Mouse (Mus musculus) testis, postnatal 10 days (tissue): ENCODE results near the gene BC005624.
"Not testable (repeated sequence)": the region's sequence is repeated elsewhere in the genome, so short reads cannot be mapped to it uniquely, and the experiment has no call there.

Source experiments
- DNase-seq: peaks from one replicate; pipeline ENCODE4 v3.0.0; 2021; ENCODE audit warnings: low spot score

BC005624 gene

DNA sequence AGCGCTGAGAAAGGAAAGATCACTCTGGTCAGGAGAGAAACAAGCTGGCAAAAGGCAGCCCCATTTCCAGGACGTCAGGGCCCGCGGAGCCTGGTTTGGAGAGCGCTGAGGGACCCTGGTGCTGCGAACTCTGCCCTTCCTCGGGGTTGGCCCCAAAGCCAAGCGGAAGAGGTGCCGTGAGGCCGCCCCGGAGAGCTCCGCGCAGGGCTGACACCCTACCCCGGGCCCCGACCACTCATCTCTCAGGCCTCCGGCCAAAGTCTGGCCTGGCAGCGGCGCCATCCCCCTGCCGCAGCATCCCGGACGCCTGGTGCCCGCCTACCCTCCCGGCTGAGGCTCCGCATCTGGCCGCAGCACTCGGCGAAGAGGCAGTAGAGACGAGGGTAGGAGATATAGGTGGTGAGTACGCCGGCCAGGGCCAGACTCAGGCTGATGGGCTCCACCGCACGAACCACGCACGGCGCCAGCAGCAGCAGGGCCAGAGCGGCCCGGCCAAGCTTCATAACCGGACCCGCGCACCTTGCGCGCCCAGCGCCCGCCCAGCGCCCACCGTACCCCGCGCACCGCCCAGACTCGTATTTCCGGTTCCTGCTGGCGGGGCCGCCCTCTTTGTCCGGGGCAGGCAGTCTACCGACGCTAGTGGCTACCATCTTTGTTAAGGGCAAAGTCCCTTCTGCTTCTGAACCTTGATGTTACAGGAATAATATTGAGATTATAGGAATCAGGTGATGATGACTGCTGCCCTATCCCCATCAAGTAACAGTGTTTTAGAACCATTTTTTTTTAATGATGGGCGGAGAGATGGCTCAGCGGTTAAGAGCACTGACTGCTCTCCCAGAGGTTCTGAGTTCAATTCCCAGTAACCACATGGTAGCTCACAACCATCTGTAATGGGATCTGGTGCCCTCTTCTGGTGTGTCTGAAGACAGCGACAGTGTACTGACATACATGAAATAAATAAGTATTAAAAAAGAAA, 14.4 kb downstream of the BC005624 start, which contains the start of gene Tor1a:
TSS of gene Tor1a (minus strand) at position 582 of the 976 bp plus-strand sequence.
- DNase-seq: peak; percentile 89

DNA sequence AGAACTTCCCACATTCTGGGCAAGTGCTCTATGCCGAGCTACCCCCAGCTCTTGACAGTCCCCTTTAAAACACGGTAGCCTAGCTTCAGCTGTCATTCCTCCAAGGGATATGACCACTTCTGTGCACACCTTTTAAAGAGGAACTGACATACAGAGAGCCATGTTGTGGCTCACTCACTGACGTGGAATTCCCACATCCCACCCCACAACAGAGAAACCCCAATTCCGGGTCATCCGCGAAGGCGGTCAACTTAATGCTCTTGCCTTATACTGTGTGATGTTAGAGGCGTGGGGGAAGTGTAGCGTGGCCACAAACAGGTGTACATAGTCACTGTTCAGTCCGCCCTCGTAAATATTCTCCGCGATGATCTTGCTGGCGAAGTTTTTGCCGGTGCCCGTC, 15.2 kb downstream of the BC005624 start:
- DNase-seq: no peak

DNA sequence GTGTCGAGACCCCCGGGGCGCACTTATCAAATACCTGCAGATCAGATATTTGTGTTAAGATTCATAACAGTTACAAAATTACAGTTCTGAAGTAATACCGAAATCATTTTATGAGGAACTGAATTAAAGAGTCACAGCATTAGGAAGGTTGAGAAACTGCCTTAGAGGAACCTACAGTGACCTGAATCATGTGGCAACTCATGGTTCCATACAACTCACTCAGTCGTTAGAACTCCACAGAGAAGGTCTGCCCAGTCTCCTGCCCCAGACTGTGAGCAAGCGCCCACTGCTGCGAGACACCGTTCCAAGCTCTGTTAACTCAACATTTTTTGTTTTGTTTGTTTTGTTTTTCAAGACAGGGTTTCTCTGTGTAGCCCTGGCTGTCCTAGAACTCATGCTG, 16.4 kb downstream of the BC005624 start:
- DNase-seq: no peak

DNA sequence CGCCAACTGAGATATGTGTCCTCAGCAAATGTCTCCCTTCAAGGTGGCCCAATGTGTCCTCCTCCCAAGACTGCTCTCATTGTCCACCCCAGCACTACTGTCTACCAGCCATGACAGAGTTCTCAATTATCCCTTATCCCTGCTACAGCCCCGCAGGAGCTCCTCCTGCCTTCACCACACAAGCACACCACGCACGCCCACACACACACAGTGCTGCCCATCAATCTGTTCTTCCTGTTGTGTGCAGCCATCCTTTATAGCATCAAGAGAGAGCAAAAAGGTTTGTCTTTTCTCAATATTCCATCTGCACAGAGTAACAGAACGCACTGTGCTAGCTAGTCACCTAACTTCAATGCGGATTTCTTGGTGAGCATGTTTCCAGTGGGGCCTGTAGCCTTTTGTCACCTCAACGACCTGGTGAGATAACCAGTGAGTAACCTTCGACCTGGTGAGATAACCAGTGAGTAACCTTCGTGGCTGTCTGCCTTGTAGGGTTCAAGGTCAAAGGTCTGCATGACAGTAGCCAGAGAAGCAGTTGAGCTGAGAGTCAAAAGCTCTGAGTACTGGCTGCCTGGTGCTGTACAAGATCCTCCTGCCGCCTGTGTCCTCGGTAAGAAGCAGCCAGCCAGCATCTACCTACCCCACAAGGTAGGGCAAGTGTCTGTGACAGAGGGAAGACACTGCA, 19.3 kb downstream of the BC005624 start:
- DNase-seq: no peak

DNA sequence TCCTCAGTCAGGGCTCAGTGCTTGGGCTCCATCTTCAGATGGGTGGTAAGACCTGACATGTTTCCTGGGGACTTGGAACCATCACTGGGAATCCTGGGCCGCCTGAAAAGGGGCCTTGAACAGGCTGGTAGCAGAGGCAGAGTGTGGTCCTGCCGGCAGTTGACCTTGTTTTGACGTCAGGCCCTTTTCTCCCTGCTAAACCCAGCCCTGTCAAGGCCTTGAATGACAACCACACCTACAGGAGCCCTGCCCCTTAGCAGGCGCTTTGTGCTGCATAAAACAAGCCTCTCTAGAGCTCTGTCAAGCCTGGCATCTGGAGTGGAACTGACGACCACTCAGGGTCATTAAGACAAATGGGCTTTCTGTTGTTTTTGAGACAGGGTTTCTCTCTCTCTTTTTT, 22.1 kb downstream of the BC005624 start:
- no peak for DNase-seq

DNA sequence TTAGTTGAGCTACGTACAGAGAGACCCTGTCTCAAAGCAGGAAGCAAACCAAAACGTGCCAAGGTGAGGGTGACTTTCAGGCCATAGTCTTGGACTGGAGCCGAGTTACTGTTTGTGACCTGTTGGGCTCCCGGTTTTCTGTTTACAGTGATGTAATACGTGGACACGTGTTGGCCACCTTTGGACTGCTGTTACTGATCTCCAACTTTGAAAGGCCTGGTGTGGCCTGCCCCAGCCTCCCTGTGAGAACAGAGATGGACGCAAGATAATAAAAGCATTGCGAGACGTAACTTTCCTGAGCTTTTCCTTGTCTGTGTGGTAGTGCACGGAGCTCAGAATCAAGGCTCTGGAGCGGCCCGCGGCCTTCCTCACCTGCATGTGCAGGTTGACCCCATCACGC, 23.3 kb downstream of the BC005624 start:
- no peak for DNase-seq

DNA sequence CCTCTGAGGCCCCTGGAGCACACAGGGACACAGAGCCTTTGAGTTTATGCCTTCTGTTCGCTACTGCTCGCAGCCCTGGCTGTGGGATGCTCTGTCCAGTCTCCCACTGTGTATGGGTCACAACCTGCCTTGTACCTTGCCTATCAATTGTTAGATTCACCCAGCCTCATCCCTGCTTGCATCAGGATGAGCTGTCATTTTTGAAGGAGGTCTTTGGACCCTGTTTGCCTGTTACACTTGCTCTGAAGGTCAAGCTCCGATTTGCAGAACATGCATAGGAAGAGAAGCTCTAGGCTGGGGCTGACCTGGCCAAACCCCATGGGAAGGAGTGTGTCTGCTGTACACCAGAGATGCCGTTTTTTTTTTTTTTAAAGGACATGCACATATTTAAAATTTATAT, 24.5 kb downstream of the BC005624 start:
- DNase-seq: no peak

DNA sequence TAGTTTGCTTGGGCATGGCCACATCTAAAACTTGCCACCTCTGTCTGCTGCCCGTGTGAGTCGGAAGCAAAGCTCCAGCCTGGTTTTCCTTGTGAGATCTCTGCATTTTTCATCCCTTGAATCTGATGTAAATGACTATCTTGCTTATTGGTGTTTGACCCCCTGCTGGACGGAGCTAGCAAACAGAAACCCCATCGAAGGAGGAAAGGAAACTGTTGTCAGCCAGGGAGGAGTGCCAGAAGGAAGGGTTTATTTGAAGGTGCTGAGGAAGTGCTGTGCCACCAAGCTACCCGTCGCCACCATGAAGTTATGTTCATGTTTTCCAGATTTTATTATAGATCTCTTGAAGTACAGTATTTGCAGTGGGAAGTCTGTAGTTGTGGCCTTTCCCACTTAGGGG, 27.2 kb downstream of the BC005624 start:
- no peak for DNase-seq

DNA sequence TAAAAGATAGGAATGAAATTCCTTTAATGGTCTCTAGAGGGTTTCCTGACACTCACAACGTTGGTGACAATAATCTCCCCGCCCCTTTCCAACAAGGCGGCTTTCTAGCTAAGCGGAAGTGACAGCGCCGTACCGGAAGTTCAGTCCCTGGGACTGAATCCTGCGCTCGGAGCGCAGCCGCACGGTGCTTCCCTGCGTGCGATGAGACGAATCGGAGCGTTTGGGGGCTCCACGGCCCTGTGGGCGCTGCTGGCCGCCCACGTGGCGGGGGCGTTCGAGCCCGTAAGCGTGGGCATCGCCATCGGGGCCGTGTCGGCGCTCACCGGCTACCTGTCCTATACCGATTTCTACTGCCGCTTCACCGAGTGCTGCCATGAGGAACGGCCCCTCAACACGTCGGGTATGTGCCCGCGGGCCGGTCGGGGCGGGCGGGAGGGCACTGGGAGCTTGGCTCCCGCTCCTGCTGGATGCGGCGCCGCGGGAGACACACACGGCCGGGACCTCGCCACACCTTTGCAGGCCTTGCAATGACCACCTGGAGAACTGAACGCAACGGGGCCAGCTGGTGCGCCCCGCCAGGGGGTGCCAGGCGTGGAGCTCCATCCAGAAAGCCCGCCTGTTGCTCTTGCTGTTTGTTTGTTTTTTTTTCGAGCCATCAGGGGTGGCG, 29.0 kb downstream of the BC005624 start, which contains the start of gene Tor1b:
TSS of gene Tor1b (plus strand) at position 136 of the 667 bp plus-strand sequence.
- peak; percentile 79 for DNase-seq

DNA sequence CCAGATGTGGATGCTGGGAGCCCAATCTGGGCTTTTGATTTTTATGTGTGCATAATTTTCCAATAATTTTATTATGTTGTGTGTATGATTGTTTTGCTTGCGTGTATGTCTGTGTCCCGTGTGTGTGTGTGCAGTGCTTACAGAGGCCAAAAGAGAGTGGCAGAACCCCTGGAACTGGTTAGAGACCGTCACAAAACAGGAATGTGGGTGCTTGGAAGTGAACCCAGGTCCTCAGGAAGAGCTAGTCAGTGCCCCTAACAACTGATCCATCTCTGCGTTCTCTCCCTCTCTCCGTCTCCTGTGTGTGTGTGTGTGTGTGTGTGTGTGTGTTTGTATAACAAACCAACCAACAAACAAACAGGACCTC, 29.6 kb downstream of the BC005624 start:
- no peak for DNase-seq

DNA sequence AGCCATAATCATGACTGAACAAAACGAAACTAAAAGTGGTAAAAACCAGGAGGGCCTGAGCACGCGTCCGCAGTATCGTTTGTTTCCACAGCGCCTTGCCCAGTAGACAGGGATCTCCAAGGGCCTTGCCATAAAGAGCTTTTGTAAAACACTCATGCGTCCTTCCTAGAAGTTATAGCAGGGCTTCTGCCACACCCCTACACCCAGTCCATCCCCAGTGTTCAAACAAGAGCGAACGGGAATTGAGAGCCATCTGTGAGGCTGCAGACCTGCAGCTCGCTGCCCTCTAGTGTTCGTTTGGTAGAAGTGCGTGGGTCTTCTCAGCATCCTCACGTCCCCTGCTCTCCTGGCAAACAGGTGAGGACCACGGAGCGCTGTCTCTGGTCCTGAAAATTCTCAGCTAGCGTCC, 39.4 kb downstream of the BC005624 start:
- DNase-seq: peak; percentile 61

DNA sequence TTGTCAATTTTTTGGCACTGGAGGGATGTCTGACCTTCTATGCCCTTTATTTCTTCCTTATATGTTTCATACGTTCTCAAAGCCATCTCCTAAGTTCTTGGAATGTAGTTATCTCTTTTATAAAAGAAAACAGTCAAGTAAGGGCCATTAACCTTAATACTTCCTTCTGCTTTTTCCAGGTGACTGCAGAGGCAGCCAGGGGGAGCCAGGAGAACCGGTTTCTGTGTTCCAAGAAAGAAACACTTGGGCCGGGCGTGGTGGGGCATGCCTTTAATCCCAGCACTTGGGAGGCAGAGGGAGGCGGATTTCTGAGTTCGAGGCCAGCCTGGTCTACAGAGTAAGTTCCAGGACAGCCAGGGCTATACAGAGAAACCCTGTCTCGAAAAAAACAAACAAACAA, 39.9 kb downstream of the BC005624 start:
- DNase-seq: not testable (repeated sequence)

DNA sequence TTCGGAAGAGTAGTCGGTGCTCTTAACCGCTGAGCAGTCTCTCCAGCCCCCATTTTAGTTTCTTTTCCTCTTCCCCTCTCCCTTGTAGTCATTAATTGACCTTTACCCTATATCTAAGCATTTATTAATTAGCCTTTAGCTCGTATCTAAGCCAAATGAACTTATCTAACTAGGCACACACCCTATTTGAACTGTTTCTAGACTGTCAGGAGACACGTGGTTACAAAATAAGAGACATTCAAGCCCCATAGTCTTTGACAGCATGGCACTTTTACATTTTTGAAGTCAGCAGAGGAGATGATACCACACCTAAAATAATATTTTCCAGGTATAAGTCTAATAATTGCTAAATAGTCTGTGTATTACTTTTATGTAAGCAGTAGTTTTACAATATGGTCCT, 40.4 kb downstream of the BC005624 start:
- DNase-seq: no peak

DNA sequence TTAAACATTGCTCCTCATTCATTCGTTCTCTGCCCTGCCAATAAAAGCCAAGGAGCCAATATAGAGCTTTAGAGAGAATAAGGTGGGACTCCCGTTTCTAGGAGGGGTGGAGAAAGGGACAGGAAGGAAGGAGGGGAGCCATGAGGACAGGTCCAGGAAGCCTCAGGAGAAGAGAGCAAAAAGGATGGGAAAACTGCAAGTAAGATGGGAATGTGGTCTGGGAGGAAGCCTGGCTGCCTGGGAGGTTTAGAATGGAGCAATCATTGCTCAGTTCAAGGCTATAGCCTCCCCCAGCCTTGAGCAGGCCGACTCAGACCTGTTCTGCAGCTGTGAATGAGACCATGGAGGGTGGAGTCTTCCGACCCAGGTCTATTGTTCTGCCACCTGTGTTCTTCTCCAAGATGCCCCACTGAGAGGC, 43.4 kb downstream of the BC005624 start:
- no peak for DNase-seq

DNA sequence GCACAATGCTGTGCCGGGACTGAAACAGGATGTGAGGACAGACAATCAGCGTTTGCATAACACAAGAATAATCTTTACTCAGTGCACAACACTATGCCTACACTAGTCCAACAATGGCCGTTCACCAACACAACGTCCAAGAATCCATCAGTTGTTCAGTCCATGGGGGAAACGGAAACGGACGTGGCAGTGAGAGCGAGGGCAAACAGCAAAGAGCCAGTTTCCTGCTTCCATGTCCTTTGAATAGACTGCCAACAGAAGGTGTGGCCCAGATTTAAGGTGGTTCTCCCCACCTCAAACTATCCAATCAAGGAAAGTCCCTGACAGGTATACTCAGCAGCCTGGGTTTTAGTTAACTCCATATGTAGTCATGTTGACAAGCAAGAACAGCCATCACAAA, 44.3 kb downstream of the BC005624 start:
- DNase-seq: no peak

DNA sequence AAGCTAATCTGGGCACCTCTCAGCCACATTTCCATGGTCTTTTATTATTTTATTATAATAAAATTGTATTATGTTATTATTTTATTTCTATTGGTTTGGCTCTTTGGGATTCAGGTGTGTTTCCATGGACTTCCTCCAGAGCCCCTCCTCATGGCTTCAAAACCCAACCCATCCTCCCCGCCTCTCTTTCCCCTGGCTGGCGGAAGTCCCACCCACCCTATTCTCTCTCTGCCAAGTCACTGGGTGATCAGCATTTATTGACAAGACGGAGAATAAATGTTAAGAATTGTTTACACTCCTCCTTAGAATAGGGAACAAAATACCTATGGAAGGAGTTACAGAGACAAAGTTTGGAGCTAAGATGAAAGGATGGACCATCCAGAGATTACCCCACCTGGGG, 45.2 kb downstream of the BC005624 start:
- no peak for DNase-seq

DNA sequence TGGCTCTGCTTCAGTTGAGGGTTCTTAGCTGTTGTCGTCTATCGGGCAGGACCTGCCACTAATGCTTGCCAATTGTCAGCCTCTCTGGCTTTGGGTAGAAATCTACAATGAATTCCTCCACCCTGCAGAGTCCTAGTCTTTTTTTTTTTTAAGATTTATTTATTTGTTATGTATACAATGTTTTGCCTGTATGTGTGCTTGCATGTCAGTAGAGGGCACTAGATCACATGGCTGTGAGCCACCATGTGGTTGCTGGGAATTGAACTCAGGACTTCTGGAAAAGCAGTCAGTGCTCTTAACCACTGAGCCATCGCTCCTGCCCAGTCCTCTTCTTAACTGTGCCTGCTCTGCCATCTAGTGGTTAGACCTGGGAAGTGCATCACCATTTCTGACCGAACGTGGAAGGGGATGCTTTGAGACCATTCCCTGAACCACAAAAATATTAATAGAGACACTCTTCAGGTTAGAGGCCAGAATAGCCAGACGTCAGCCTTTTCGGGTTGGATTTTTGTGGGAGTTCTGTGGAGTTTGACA, 48.0 kb downstream of the BC005624 start:
- peak; percentile 85 for DNase-seq

DNA sequence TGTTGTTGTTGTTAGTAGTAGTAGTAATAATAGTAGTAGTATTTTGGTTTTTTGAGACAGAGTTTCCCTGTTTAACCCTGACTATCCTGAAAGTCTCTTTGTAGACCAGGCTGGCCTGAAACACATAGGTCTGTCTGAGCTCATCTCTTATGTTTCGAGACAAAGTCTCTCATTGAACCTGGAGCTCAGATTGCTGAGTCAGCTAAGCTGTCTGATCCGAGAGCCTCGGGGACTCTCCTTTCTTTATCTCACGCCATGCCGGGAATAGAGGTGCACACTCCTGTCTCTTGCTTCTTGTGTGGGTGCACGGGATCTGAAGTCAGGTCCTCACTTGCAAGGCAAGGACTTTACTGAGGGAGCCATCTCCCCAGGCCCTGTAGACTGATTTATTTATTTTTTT, 49.0 kb downstream of the BC005624 start:
- no peak for DNase-seq

DNA sequence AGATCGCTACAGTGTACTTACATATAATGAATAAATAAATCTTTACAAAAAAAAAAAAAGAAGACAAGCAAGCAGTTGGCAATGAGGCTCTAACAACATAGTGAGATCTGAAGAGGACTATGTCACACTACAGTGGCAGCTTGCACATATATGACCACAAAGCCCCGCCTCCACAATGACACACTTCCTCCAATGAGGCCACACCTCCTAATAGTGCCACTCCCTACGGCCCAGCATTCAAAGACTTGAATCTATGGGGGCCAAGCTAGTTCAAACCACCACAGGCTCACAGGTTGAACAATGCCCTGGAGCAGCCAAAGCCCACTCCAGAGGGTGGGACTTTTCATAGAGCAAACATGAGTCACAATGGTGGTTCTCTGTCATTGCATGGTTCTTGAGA, 50.1 kb downstream of the BC005624 start:
- DNase-seq: no peak

DNA sequence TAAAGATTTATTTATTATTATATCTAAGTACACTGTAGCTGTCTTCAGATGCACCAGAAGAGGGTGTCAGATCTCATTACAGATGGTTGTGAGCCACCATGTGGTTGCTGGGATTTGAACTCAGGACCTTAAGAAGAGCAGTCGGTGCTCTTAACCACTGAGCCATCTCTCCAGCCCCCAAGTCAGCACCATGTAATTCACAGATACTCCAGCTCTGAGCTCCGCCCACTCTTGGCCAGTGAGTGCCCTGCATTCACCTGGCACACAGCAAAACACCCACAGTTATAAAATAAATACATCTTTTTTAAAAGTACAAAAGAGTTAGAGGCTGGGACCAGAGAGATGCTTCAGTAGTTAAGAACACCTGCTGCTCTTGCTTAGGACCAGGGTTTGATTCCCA, 51.2 kb downstream of the BC005624 start:
- DNase-seq: not testable (repeated sequence)

DNA sequence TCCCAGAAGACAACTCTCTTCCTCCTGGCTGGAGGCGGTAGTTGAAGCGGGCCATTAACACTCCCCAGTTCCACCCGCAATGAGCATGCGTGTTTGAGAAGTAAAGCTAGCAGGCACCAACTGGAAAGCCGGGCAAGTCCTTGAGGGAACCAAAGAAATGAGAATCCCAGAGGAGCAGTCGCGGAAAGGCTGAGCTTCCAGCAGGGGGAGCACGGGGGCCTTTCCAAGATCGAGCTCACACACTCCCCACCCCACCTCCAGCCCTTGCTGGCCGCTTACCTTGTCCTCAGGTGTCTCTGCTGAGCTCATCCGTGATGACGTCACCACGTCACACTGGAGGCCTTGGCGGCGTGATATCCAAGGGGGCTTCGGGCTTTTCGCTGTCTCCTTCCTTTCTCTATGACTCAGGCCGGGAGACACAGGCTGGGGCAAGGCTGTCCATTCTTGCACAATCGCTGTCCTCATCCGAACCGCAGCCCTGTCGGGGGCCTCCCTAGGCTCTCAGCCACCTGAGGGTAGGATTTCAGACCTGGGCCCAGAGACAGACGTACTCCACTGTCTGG, 52.4 kb downstream of the BC005624 start, which contains the start of gene Ptges:
TSS of gene Ptges (minus strand) at position 381 of the 563 bp plus-strand sequence.
- peak; percentile 86 for DNase-seq
